Mouse (Mus musculus): ENCODE measurements around the gene Gabra5. TPM values are rescaled to one million over a fixed set of nuclear protein-coding genes. Genes with fewer than 3 reads are reported as not detected.

The Gabra5 gene
- total RNA-seq, 2 experiments from 2014 or later: not detected

DNA sequence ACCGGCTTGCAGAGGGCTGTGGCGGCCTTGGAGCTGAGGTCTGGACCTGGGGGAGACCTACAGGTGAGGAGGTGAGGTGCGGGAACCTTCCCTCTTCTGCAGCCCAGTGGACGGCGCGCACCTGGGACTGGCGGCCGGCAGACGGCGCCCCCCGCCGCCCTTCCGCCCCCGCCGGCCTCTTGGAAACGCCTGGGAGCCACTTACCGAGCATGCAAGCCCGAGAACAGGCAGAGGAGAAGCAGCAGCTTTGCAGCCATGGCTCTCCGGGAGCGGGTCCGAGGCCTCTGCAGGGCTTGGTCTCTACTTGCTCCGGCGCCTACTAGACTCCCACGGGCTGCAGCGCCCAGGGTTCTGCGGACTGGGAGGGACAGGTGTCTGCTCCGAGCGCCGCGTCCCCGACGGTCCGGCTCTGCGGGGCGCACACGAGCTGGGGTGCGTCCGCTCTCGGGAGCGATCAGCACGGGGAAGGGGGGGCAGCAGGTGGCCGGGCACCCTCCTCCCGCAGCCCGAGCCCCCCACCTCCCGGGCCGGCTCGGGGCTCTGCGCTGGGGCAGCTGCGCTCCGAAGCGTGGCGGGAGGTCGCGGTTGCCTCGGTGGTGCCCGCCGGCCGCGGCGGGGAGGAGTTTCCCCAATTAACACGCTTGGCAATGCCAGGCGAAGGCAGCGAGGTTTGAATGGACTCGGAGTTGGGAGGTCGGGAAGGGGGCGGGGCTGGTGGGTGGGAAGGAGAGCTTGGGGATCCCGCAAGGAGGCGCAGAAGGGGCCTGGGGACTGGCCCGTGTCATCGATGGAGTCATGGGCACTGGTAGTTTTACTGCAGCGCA lies 123.1 kb downstream of the Gabra5 start, which contains the start of gene Gabrg3:
TSS of gene Gabrg3 (minus strand) at position 672 of the 824 bp plus-strand sequence.
- peak; percentile 8 for DNase-seq

DNA sequence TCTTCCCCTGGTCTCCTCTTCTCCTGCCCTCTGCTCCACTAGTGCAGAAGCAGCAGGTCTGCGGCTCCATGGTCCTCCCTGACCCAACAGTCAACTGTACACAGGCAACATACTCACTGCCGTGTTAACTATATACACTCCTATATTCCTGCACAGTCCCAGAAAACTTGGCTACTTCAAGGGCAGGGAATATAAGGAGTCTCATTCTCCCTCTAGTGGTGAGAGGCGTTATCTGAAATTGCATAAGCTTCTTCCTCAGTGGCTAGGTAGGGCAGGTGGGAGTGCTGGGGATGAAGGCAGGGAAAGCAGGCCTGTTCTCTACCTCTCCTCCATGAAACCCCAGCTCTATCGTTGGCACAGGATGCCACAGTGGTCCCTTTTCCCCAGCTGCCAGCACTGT lies 125.7 kb downstream of the Gabra5 start:
- peak; percentile 6 for DNase-seq

DNA sequence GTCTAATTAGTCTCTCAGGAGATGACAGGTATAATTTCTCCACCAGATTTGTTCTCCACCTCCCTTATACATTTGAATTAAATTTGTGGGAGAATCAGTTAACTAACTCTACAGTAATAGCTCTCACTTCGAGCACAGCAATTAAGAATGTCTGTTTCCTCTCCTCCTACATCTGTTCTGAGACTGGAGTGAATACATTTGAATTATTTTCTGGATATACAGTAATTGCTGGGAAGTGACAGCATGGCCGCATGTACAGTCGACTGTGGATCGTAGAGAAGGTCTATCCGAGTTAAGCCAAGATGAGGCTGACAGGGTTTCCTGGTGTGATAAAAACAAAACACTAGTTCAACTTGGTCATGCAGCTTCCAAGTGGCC lies 143.9 kb downstream of the Gabra5 start:
- DNase-seq: no peak

DNA sequence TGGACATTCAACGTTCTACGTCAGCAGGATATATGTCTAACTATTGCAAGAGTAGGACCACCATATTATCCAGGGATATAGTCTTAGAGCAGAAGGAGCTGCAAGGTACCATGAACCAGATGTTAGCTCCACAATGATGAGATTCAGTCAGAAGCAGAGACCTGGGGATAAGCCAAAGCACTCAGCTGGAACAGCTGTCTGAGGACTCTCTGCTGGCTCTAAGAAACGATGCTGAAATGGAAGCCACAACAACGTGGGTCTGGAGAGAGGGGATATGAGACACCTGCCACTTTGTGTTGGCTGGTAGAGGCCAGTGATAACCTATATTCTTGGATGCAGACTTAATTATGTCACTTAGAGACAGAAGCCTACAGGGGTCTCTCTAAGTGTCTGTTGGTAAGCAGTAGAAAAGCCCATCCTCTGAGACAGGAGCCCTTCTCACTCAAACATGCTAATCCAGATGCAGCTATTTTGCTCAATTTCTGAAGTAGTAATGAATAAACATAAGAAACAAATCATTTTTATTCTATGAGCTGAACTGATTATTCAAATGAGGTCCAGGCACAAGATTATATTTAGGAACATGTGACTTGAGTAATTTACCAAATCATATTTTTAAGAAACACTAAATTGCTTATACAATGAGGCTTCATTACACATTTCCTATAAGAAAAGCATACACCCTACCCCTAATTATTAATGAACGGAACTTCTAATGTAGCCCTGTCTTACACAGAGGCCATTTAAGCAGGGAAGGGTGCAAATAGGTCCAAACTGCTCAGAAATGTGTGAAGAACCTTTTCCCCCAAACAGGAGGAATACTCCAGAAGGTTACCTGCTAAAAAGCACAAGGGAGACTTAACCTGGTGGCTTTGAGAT lies 144.5 kb downstream of the Gabra5 start:
- no peak for DNase-seq

DNA sequence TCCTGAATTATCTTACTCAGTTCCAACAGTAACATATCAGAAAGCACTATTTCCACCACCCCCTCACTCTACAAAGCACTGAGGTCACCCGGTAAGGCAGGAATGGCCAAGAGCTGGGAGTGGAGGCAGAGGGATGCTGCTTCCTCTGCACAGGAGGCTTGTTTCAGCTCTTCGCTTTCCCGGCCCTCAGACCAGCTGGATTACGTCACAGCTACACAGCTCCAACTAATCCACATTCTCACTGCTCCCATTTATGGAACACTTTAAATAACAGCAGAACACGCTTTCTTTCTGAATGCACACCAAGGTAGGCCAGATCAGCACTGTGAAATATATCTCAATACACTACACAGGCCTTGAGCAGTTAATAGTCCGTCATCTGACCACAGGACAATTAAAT lies 146.0 kb downstream of the Gabra5 start:
- no peak for DNase-seq

DNA sequence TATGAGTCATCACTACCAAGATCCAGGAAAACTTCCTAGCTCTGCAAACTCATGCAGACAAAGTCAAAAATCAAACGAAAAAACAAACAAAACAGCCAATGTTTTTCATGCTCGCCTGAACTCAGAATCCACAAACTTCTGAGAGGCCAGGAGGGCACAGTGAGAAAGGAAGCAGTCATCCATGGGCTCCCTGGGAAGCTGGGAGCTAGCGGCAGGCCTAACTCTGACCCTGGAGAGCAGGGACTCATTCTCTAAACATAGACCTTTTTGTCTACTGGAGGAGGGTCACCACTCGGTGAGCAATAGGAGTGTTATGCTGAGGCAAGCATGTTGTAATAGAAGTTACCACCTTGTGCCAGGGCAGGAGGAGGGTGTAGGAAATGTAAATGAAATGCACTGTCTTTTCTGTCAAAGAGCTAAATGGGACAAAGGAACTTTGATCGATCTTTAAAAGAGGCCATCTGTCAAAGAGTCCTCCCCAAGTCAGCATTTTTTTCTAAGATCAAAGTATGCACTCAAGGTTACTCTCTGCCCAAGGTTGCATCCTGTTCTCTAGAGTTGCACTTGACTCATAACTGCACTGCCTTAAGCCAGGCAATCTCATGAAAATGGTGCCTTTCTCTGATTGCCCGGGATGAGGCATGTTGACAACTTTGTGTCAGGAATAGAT lies 151.9 kb downstream of the Gabra5 start:
- DNase-seq: no peak

Other genes with a start within 250 kb of the Gabra5 start
- under 1 TPM; 0.23 to 0.48 TPM for gene Gabrg3, start 122.9 kb downstream of the Gabra5 start, total RNA-seq (2021)
- 1 to 10 TPM; 1.5 to 2.3 TPM for gene Gabrb3, start 90.4 kb downstream of the Gabra5 start, total RNA-seq (2021)

Measured in heart, postnatal 4 days (tissue).